Mouse (Mus musculus): ENCODE results near the gene Gm28305. TPM values are rescaled to one million over a fixed set of nuclear protein-coding genes. Genes with fewer than 3 reads are reported as not detected.

Gm28305 gene
- total and polyA plus RNA-seq, 3 experiments, result not detected

- 0 out of 2 replicates have a peak, but pooled peaks have one; percentile 23 for TF ChIP-seq TCF12 (IDR thresholded peaks at IDR 0.05; ENCODE audit: low read depth, low read length)
- TF ChIP-seq JUND (conservative IDR thresholded peaks at IDR 0.05; ENCODE audit: low read depth, low read length), result no peak
- no peak for TF ChIP-seq CHD1 (IDR thresholded peaks at IDR 0.05; ENCODE audit: low read depth, low read length)
- TF ChIP-seq PAX5 (IDR thresholded peaks at IDR 0.05; ENCODE audit: low read length), result no peak
- TF ChIP-seq ZNF384 (IDR thresholded peaks at IDR 0.05; ENCODE audit: low read depth, low read length), result 0 out of 2 replicates have a peak, but pooled peaks have one; percentile 26
- TF ChIP-seq GABPA (IDR thresholded peaks at IDR 0.05; ENCODE audit: insufficient replicate concordance, low read depth, low read length), result no peak
These were observed 62.4 kb downstream of the Gm28305 start (continued) for GRCm38 (mm10) chr9:104102901-104103300.

- H3K27ac ChIP-seq (ENCODE audit: insufficient read depth, low read depth), result no peak overlapping the region
These were observed 64.5 kb downstream of the Gm28305 start for GRCm38 (mm10) chr9:104104986-104105385.

GRCm38 (mm10) chr9:104106930-104107329 is 66.5 kb downstream of the Gm28305 start:
- in situ Hi-C loops (cut with MboI; ENCODE audit: low pct_ligation_motif_present, low pct_unique_long_range_greater_than_20kb, low sequenced_read_pairs) (no loop called here), dilution Hi-C loops (cut with MboI; ENCODE audit: extremely low pct_ligation_motif_present, extremely low pct_unique_long_range_greater_than_20kb, low sequenced_read_pairs) (no loop called here)
- Histone ChIP-seq H3K4me1 (ENCODE audit: control insufficient read depth in 1 of 2, insufficient read depth in 2 of 2) (peaks cover 11 to 30% of the 10 kb centered on the region in 2 experiments), H3K27ac (ENCODE audit: insufficient read depth, low read depth) (no peak overlapping the region), H3K27me3 (replicated peaks) (no peaks in the 10 kb centered on the region), H3K9ac (ENCODE audit: insufficient read depth, low read depth) (no peak overlapping the region), H3K9me3 (replicated peaks; ENCODE audit: low read length) (peaks cover 3% of the 10 kb centered on the region), H3K4me2 (ENCODE audit: insufficient read depth, low read depth, poor library complexity, severe bottlenecking) (no peak overlapping the region), H3K36me3 (replicated peaks in 1 of 2; ENCODE audit: control insufficient read depth in 1 of 2, insufficient read depth in 1 of 2, low read length in 1 of 2) (no peaks in the 10 kb centered on the region), H3K79me2 (replicated peaks; ENCODE audit: control insufficient read depth, extremely low read depth, insufficient read depth, poor library complexity, severe bottlenecking) (no peaks in the 10 kb centered on the region), H3K4me3 (replicated peaks in 1 of 3; ENCODE audit: low read depth in 2 of 3, low read length in 2 of 3, poor library complexity in 1 of 3) (no peak overlapping the region)
- TF ChIP-seq MEF2A (IDR thresholded peaks at IDR 0.05; ENCODE audit: borderline replicate concordance, low read depth, low read length) (no peak), NRF1 (IDR thresholded peaks at IDR 0.05; ENCODE audit: low read depth, low read length) (no peak), MYC (IDR thresholded peaks at IDR 0.05; ENCODE audit: low read depth, low read length) (no peak), MAZ (IDR thresholded peaks at IDR 0.05; ENCODE audit: low read depth, low read length) (no peak), MAFK (IDR thresholded peaks at IDR 0.05; ENCODE audit: insufficient replicate concordance, low read length) (no peak), GABPA (IDR thresholded peaks at IDR 0.05; ENCODE audit: insufficient replicate concordance, low read depth, low read length) (no peak)
- no peak for DNase-seq (ENCODE audit: extremely low read depth)

More at GRCm38 (mm10) chr9:104104986-104105385, 64.5 kb downstream of the Gm28305 start:
- Histone ChIP-seq H3K36me3 (replicated peaks in 1 of 2; ENCODE audit: control insufficient read depth in 1 of 2, insufficient read depth in 1 of 2, low read length in 1 of 2) (no peaks in the 10 kb centered on the region), H3K4me1 (ENCODE audit: control insufficient read depth in 1 of 2, insufficient read depth in 2 of 2) (peaks cover 15 to 47% of the 10 kb centered on the region in 2 experiments), H3K4me2 (ENCODE audit: insufficient read depth, low read depth, poor library complexity, severe bottlenecking) (no peak overlapping the region), H3K9ac (ENCODE audit: insufficient read depth, low read depth) (no peak overlapping the region), H3K4me3 (replicated peaks in 1 of 3; ENCODE audit: low read depth in 2 of 3, low read length in 2 of 3, poor library complexity in 1 of 3) (no peak overlapping the region), H3K9me3 (replicated peaks; ENCODE audit: low read length) (no peaks in the 10 kb centered on the region), H3K27me3 (replicated peaks) (no peaks in the 10 kb centered on the region), H3K79me2 (replicated peaks; ENCODE audit: control insufficient read depth, extremely low read depth, insufficient read depth, poor library complexity, severe bottlenecking) (no peaks in the 10 kb centered on the region)
- in situ Hi-C loops (cut with MboI; ENCODE audit: low pct_ligation_motif_present, low pct_unique_long_range_greater_than_20kb, low sequenced_read_pairs), result no loop called here
- dilution Hi-C loops (cut with MboI; ENCODE audit: extremely low pct_ligation_motif_present, extremely low pct_unique_long_range_greater_than_20kb, low sequenced_read_pairs), result no loop called here
- TF ChIP-seq ETS1 (conservative IDR thresholded peaks at IDR 0.05; ENCODE audit: low read depth, low read length) (no peak), IRF4 (IDR thresholded peaks at IDR 0.05; ENCODE audit: low read depth, low read length) (no peak), USF2 (conservative IDR thresholded peaks at IDR 0.05; ENCODE audit: low read depth, low read length) (no peak), JUN (IDR thresholded peaks at IDR 0.05; ENCODE audit: insufficient read depth, low read depth, low read length) (no peak), MEF2A (IDR thresholded peaks at IDR 0.05; ENCODE audit: borderline replicate concordance, low read depth, low read length) (no peak), SIN3A (IDR thresholded peaks at IDR 0.05; ENCODE audit: low read length) (no peak), KAT2A (IDR thresholded peaks at IDR 0.05; ENCODE audit: insufficient replicate concordance, low read length) (no peak), JUND (conservative IDR thresholded peaks at IDR 0.05; ENCODE audit: low read depth, low read length) (no peak), RCOR1 (conservative IDR thresholded peaks at IDR 0.05; ENCODE audit: low read depth, low read length) (no peak), MAFK (IDR thresholded peaks at IDR 0.05; ENCODE audit: insufficient replicate concordance, low read length) (no peak), NELFE (IDR thresholded peaks at IDR 0.05; ENCODE audit: low read depth, low read length) (no peak), GABPA (IDR thresholded peaks at IDR 0.05; ENCODE audit: insufficient replicate concordance, low read depth, low read length) (no peak), SMC3 (IDR thresholded peaks at IDR 0.05; ENCODE audit: low read depth, low read length) (no peak), E2F4 (IDR thresholded peaks at IDR 0.05; ENCODE audit: insufficient replicate concordance, low read depth, low read length) (no peak), NRF1 (IDR thresholded peaks at IDR 0.05; ENCODE audit: low read depth, low read length) (no peak)
- no peak for DNase-seq (ENCODE audit: extremely low read depth)
